Mouse (Mus musculus): ENCODE results near the gene H6pd. TPM values are rescaled to one million over a fixed set of nuclear protein-coding genes. Genes with fewer than 3 reads are reported as not detected.

Gene H6pd
- polyA plus RNA-seq, 1 experiment from 2014 or later, result 2.4 TPM

DNA sequence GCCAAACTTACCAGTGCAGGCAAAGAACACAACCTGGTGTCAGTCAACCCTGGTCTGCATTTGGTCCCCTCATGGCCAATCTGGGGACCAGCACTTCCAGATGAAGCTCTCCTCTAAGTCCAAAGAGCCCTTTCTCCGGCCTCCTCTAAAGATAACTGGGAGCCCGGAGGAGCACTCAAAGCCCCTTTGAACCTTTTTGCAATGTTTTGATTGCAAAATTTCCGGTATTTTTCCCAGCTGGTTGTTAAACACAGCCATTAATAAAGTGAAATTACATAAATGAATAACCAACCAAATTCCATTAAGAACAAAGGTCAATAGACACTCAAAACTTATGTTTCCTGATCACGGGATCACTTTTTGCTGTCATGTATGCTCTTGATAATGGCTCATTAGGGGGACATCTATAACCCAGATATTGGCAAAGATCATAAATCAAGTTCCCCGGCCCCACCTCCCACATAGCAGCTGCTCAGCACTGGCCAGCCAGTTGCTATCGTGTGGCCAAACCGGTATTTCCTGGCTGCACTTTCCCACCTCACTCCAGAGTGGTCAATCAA, 5.7 kb downstream of the H6pd start:
- Histone ChIP-seq H3K36me3 (no peaks in the 10 kb centered on the region), H3K27me3 (no peaks in the 10 kb centered on the region), H3K9me3 (no peaks in the 10 kb centered on the region), H3K4me1 (replicated peaks) (peaks cover 21% of the 10 kb centered on the region), H3K4me2 (no peak overlapping the region), H3K27ac (no peak overlapping the region), H3K9ac (no peak overlapping the region), H3K4me3 (no peak overlapping the region)
- ATAC-seq (ENCODE audit: low FRiP score), result no peak
- 72% methylated on average over 7 of the region's 7 CpGs for WGBS

DNA sequence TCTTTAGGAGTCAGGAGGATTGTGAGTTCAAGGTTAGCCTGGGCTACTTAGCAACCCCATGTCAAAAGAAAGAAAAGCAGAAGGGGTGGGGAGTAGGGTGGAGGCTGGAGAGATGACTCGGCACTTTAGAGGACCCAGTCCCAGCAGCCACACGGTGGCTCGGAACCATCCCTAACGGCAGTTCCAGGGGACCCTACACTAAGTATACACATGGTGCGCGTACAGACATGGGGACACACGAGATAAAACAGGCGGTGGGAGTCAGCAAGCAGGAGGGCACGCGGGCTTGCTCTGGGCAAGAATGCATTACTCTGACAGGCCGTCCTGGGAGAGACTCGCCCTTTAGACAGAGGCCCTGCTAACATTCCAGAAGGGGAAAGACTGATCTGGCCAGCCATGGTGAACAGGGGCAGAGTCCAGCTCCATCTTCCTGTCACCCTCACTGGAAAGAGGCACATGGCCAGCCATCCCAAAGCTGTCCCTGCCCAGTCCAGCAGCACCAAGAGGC, 6.7 kb downstream of the H6pd start:
- ATAC-seq (ENCODE audit: low FRiP score), result no peak
- WGBS, result 74% methylated on average over 12 of the region's 12 CpGs
- no peaks in the 10 kb centered on the region for H3K9me3 ChIP-seq
- H3K4me2 ChIP-seq, result no peak overlapping the region
- no peak overlapping the region for H3K9ac ChIP-seq
- peaks cover 15% of the 10 kb centered on the region for H3K4me1 ChIP-seq (replicated peaks)
- no peaks in the 10 kb centered on the region for H3K36me3 ChIP-seq
- H3K27me3 ChIP-seq, result no peaks in the 10 kb centered on the region
- no peak overlapping the region for H3K27ac ChIP-seq
- no peak overlapping the region for H3K4me3 ChIP-seq

DNA sequence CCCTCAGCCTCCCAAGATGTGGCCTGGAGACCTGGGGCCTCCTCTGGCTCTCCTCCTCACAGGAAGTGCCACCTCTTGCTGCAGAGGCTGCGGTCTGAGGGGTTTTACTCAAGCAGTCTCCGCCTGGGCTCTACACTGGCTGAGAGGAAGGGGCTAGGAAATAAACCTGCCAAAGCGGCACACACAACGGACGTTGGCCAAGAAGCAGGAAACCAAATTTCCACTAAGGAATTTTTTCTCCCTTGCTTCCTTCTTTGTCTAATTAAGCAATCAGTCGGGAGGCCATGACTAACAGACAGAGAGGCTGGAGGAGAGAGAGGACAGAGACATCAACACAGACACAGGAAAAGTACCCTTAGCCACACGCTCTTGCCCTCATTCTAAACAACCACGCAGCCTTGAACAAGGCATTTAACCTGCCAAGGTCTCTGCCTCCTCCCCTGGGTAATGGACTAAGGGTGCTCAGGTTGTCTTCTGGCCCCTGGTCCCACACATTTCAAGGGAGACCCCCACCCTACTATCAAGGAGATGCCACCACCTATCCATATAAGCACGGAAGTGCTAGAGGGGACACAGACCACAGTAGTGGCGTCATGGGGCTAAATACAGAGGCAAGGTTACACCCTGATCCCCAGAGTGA, 7.5 kb downstream of the H6pd start:
- no peak overlapping the region for H3K4me3 ChIP-seq
- 79% methylated on average over 10 of the region's 10 CpGs for WGBS
- ATAC-seq (ENCODE audit: low FRiP score), result no peak
- H3K9ac ChIP-seq, result no peak overlapping the region; the same call in 1 of the 2 replicates
- H3K27me3 ChIP-seq, result no peaks in the 10 kb centered on the region
- H3K4me1 ChIP-seq (replicated peaks), result peaks cover 13% of the 10 kb centered on the region
- no peaks in the 10 kb centered on the region for H3K36me3 ChIP-seq
- no peak overlapping the region for H3K27ac ChIP-seq
- H3K4me2 ChIP-seq, result no peak overlapping the region
- H3K9me3 ChIP-seq, result no peaks in the 10 kb centered on the region

DNA sequence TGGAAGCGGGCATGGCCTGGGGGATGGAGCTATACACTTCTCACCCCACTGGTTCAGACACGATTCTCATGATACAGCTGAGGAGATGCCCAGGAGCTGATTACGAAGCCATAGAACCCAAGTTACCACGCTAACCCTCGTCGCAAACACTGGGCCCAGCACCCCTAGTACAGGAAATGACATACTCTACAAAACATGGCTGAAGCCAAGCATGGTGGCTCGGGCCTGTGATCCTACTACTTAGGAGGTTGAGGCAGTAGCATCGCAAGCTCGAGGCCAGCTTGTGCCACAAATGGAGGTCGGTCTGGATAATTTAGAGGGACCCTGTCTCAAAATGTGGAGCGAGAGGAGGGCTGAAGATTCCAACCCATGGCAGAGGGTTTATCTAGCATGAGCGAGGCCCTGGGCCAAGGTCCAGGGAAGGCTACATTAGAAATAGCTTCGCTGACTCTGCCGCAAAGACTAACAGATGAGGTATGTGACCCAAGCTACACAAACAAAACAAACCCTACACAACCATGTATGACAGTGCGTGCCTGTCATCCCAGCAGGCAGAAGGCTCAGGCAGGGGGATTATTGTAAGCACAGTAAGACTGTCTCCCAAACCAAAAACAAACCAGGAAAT, 8.8 kb downstream of the H6pd start:
- Histone ChIP-seq H3K27ac (no peak overlapping the region), H3K9me3 (no peaks in the 10 kb centered on the region), H3K27me3 (no peaks in the 10 kb centered on the region), H3K4me3 (no peak overlapping the region), H3K4me2 (no peak overlapping the region), H3K36me3 (no peaks in the 10 kb centered on the region), H3K9ac (no peak overlapping the region), H3K4me1 (replicated peaks) (peaks cover 10% of the 10 kb centered on the region)
- no peak for ATAC-seq (ENCODE audit: low FRiP score)
- WGBS, result 89% methylated on average over 15 of the region's 15 CpGs

DNA sequence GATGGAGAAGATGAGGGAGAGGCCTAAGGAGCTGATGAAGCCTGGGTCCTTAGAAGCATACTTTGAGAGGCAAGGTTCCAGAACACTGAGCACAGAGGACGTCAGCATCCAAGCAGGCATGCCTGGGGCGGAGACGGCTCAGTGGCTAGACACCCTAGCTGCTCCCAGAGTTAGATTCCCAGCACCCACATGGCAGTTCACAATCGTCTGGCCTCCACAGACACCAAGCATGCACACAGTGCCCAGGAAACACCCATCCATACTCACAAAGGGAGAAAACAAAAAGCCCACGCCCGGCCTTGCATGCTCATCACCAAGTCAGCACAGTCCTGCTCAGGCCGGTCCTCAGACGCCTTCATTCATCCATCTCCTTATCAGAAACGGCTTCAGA, 9.3 kb downstream of the H6pd start:
- Histone ChIP-seq H3K9me3 (no peaks in the 10 kb centered on the region), H3K4me3 (no peak overlapping the region), H3K4me2 (no peak overlapping the region), H3K9ac (no peak overlapping the region), H3K27ac (no peak overlapping the region), H3K4me1 (replicated peaks) (peaks cover 10% of the 10 kb centered on the region), H3K36me3 (no peaks in the 10 kb centered on the region), H3K27me3 (no peaks in the 10 kb centered on the region)
- ATAC-seq (ENCODE audit: low FRiP score), result no peak
- 78% methylated on average over 9 of the region's 9 CpGs for WGBS

DNA sequence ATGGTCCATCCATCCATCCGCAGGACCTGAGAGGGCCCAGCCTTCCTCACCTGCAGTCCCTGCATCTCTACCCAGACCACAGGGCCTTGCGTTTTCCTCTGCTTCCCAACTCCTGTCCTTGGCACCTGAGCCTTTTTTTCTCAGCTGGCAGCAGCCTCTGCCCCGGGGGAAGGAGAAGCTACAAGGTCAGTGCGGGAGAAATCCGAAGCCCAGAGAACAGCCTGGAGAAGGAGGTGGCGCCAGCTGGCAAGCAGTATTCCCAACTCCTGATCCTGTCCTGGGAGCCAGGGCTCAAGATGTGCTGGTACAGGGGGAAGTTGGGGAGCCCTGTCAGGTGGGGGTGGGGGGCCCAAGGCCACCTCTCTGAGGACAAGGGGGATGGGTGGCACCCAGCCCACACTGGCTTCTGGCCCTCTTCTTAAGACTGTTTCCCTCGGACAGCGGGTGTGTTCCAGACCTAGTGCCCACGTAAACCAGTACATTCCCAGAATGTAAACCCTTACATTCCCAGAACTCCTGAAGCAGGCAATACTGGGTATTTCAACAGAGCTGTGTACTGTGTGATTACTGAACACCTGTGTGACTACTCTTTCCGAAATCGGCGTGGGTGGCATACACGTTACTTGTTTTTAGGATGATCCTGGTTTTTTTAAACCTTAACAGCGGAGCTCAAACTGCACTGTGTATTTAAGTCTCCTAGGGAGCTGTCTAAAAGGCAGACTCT, 9.9 kb downstream of the H6pd start:
- 80% methylated on average over 14 of the region's 14 CpGs for WGBS
- H3K27me3 ChIP-seq, result no peaks in the 10 kb centered on the region
- H3K9ac ChIP-seq, result no peak overlapping the region
- no peak overlapping the region for H3K27ac ChIP-seq
- ATAC-seq (ENCODE audit: low FRiP score), result no peak
- H3K4me2 ChIP-seq, result no peak overlapping the region
- no peak overlapping the region for H3K4me3 ChIP-seq
- H3K4me1 ChIP-seq (replicated peaks), result peaks cover 10% of the 10 kb centered on the region
- no peaks in the 10 kb centered on the region for H3K9me3 ChIP-seq
- no peaks in the 10 kb centered on the region for H3K36me3 ChIP-seq

DNA sequence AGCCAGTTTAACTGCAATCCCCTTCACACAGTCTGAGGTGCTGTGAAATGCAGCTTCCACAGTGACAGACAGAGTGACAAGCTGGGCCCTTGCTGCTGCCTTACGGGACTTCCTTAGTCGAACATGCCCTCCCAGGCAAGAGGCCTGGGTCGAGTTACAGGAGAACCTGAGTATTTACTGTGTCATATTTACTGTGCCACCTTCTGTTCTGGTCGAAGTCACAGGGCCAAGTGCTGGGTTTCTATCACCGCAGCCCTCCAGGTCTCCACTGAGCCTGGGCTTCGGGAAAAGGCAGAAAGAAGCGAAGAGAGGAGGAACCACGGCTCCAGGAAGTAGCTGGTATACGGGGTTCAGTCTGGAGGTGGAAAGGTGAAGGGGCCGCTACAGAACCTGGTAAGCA, 10.8 kb downstream of the H6pd start:
- Histone ChIP-seq H3K27ac (no peak overlapping the region), H3K9ac (no peak overlapping the region), H3K4me1 (replicated peaks) (peaks cover 10% of the 10 kb centered on the region), H3K4me2 (no peak overlapping the region), H3K27me3 (no peaks in the 10 kb centered on the region), H3K36me3 (no peaks in the 10 kb centered on the region), H3K9me3 (no peaks in the 10 kb centered on the region), H3K4me3 (no peak overlapping the region)
- no peak for ATAC-seq (ENCODE audit: low FRiP score)
- 81% methylated on average over 10 of the region's 10 CpGs for WGBS

DNA sequence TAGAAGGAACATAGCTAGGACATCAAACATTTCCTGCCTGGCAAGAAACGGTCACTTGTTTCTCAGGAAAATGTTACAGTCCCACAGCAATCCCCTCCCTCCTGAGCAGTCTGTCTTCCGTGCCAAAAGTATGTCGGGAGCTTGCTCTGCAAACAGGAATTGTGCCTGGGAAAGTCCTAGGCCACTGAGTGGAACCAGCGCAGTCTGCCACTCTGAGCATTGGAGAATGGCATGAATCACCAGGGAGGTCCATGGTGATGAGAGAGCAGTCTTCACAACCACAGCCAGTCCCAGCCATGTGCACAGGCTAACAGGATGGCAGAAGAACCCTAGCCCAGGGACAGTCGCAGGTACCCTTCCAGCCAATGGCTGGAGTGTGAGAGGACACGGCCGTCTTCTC, 12.4 kb downstream of the H6pd start:
- no peaks in the 10 kb centered on the region for H3K36me3 ChIP-seq
- H3K9me3 ChIP-seq, result no peaks in the 10 kb centered on the region
- no peak overlapping the region for H3K4me3 ChIP-seq
- no peak overlapping the region for H3K4me2 ChIP-seq
- no peak for ATAC-seq (ENCODE audit: low FRiP score)
- H3K4me1 ChIP-seq (replicated peaks), result peaks cover 10% of the 10 kb centered on the region; the same call in 1 of the 2 replicates
- H3K27ac ChIP-seq, result no peak overlapping the region
- no peak overlapping the region for H3K9ac ChIP-seq
- WGBS, result 79% methylated on average over 7 of the region's 7 CpGs
- H3K27me3 ChIP-seq, result no peaks in the 10 kb centered on the region

DNA sequence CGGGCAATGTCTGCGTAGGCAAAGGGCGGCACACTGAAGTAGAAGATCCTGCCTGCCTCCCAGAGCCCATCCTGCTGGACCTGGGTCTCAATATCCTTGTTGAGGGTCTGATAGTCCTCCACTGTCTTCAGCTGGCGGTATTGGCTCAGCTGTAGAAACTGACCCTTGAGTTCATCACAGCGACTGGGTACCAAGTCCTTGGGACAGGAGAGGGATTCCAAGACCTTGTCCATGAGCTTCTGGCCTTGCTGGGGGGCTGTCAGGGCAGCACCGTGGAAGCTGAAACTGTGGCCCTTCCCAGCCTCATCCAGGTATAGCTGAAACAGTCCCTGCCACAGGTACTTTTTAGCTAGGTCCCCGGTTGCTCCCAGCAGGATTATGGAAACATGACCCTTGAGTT, 12.9 kb downstream of the H6pd start:
- ATAC-seq (ENCODE audit: low FRiP score), result no peak
- H3K27me3 ChIP-seq, result no peaks in the 10 kb centered on the region
- WGBS, result 90% methylated on average over 7 of the region's 7 CpGs
- H3K4me2 ChIP-seq, result no peak overlapping the region
- no peak overlapping the region for H3K27ac ChIP-seq
- peaks cover 12% of the 10 kb centered on the region for H3K4me1 ChIP-seq (replicated peaks)
- no peaks in the 10 kb centered on the region for H3K9me3 ChIP-seq
- no peak overlapping the region for H3K9ac ChIP-seq
- no peak overlapping the region for H3K4me3 ChIP-seq
- no peaks in the 10 kb centered on the region for H3K36me3 ChIP-seq

DNA sequence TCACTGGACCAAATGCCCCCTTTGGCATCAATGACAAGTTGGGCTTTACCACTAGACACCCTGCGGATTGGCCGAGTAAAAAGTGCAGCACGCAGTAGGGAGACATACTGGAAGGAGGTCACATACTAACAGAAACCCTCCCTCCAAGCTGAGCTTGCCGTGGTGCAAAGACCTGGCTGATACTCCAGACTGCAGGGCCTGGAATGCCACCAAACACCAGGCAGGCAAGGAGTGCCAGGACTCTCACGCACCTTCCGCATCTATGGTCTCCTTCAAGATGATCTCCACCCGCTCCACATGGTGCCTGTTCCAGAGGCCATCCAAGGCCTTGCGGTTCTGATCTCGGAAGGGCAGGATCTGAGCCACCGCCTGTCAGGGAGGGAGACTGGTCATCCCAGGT, 14.6 kb downstream of the H6pd start:
- Histone ChIP-seq H3K9ac (no peak overlapping the region), H3K27me3 (no peaks in the 10 kb centered on the region), H3K27ac (no peak overlapping the region), H3K4me1 (replicated peaks) (peaks cover 24% of the 10 kb centered on the region), H3K9me3 (no peaks in the 10 kb centered on the region), H3K4me2 (no peak overlapping the region), H3K4me3 (no peak overlapping the region), H3K36me3 (no peaks in the 10 kb centered on the region)
- 90% methylated on average over 10 of the region's 10 CpGs for WGBS
- ATAC-seq (ENCODE audit: low FRiP score), result no peak

DNA sequence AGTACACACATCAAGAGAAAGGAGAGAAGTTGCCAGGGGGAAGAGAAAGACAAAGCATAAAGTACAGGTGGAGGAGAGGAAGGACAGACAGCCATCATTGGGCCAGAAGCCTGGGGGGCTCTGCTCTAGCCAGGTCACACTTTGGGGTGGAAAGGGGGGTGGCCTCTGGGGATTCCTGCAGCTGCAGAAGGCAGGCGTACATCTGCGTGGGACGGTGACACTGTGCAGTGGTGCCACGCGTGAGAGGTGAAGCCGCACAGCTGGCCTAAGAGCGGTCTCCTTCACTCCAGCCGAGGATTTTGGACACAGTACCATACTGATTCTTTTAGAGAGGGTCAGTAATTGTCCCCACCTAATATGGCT, 16.2 kb downstream of the H6pd start:
- 92% methylated on average over 8 of the region's 8 CpGs for WGBS
- peaks cover 31% of the 10 kb centered on the region for H3K4me1 ChIP-seq (replicated peaks)
- H3K9ac ChIP-seq, result no peak overlapping the region
- H3K27ac ChIP-seq, result no peak overlapping the region
- H3K4me2 ChIP-seq, result no peak overlapping the region
- no peak overlapping the region for H3K4me3 ChIP-seq
- no peaks in the 10 kb centered on the region for H3K27me3 ChIP-seq
- H3K9me3 ChIP-seq, result no peaks in the 10 kb centered on the region
- no peaks in the 10 kb centered on the region for H3K36me3 ChIP-seq
- no peak for ATAC-seq (ENCODE audit: low FRiP score)

DNA sequence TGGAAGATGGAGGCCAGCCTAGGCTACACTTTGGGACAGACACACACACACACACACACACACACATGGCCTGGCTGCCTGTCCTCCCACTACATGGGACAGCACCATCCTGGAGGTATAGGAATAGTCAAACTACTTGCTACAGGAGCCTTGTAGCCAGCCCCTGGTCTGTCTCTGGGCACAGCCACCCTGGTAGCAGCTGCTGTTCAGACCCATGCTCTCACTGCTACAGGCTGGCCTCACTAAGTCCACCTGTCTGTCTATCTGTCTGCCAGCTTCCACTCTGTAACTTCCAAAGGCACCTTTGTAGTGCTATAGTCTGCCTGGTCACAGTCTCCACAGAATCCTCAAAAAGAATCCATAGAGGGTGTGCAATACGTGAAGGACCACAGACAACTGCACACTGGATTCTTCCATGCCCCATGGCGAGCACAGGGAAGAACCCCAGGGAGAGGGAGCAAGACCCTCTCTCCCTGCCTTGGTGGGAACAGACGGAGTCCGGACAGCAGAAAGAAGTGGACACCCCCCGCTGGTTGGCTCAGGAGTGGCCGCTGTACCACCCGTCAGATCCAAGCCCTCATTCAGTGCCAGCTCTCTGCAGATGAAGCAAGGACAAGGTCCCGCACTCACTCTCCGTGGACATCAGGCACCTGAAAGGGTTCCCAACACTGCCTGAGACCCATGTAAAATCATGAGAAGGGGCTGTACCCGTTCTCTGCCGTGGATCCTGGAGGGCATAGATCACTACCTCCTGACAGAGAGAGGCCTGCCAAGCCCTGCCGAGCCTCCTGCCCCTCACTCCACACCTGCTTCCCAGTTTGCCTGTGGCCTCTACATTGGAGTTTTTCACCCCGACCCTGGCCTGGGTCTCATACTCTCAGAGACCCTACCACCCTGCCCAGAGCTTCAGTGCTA, 16.8 kb downstream of the H6pd start:
- no peak overlapping the region for H3K4me2 ChIP-seq
- no peaks in the 10 kb centered on the region for H3K36me3 ChIP-seq
- H3K4me1 ChIP-seq (replicated peaks), result peaks cover 31% of the 10 kb centered on the region
- no peaks in the 10 kb centered on the region for H3K9me3 ChIP-seq
- no peak overlapping the region for H3K4me3 ChIP-seq
- no peak overlapping the region for H3K27ac ChIP-seq
- ATAC-seq (ENCODE audit: low FRiP score), result no peak
- no peak overlapping the region for H3K9ac ChIP-seq
- 74% methylated on average over 13 of the region's 13 CpGs for WGBS
- no peaks in the 10 kb centered on the region for H3K27me3 ChIP-seq
